ENCODE assay signal across 10 mouse cellular contexts in the genomic region with DNA sequence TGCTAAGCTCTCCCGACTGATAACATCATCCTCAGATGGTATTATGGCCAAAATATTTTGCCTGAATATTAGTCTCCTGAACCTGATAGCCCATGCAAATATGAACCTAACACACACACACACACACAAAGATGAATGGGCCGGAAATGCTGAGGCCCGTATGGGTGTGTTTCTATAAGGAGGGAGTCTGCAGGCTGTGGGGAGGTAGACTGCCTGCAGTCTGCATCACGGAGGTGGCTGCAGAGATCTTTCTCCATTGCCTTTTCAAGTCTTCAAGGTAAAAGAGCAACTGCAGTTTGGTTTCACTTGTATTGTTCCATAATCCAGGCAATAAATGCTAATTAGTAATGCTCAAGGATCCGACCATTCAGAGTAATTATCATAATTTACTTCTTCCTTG.
A peak's percentile ranks its signal among the peaks of the same experiment; 100 is the strongest.
DNase-seq lines count a peak whose midpoint lies in the region; ATAC-seq and TF ChIP-seq lines count a peak whose summit lies in the region.
"Had no signal": no experiment of that assay in that cellular context is flagged by ENCODE, and none has a peak within 500 bp of the region (broad histone marks: within the 10 kb centered on the region; RNA-seq: fewer than 3 reads in every experiment).

No protein-coding gene starts in this region.

- no peak for TF ChIP-seq CTCF in C2C12 (IDR thresholded peaks at IDR 0.05; ENCODE audit: control insufficient read depth, insufficient read depth, insufficient read length)

- no peaks in the 10 kb centered on the region for H3K9me3 ChIP-seq in heart, embryonic 10.5 days
- H3K9me3 ChIP-seq in forebrain, embryonic 16.5 days (ENCODE audit: control insufficient read depth, low read length): no peaks in the 10 kb centered on the region
- H3K9me3 ChIP-seq in midbrain, embryonic 11.5 days (ENCODE audit: control insufficient read depth, low read length): no peaks in the 10 kb centered on the region

- WGBS in heart, embryonic 10.5 days: 71% methylated on average over 5 of the region's 5 CpGs
- WGBS in forebrain, embryonic 16.5 days: 5% methylated on average over 5 of the region's 5 CpGs
- 36% methylated on average over 5 of the region's 5 CpGs for WGBS in midbrain, embryonic 11.5 days

- peak; percentile 31 for DNase-seq in heart, embryonic 10.5 days (ENCODE audit: low spot score)
- no peak for DNase-seq in heart, adult 18-20 months
- peak; percentile 89 for DNase-seq in midbrain, embryonic 11.5 days (ENCODE audit: low spot score, missing footprints)
- DNase-seq in B cell, adult 2 months: no peak
- DNase-seq in c-Kit-positive CD71-positive TER-119-positive erythroid progenitor cells, embryonic 14.5 days (ENCODE audit: low spot score): no peak
- DNase-seq: kidney, adult 9 months; lung, postnatal 10 days had no signal

- H3K79me2 ChIP-seq in C2C12 (ENCODE audit: control insufficient read depth, insufficient read depth): peaks cover 98% of the 10 kb centered on the region

- H3ac ChIP-seq in C2C12 (ENCODE audit: control insufficient read depth, insufficient read length, low read depth): peak overlapping the region; percentile 76

- peaks cover 31% of the 10 kb centered on the region for H3K36me3 ChIP-seq in heart, embryonic 10.5 days
- H3K36me3 ChIP-seq in C2C12 (ENCODE audit: control insufficient read depth, insufficient read depth): peaks cover 84% of the 10 kb centered on the region
- peaks cover 12% of the 10 kb centered on the region for H3K36me3 ChIP-seq in forebrain, embryonic 16.5 days (ENCODE audit: control insufficient read depth, insufficient read depth)
- peaks cover 22% of the 10 kb centered on the region for H3K36me3 ChIP-seq in midbrain, embryonic 11.5 days (ENCODE audit: control insufficient read depth, insufficient read depth, low read length)

- H3K4me3 ChIP-seq in heart, embryonic 10.5 days: no peak overlapping the region
- peak overlapping the region; percentile 68 for H3K4me3 ChIP-seq in C2C12 (ENCODE audit: insufficient read depth, poor library complexity, severe bottlenecking)
- H3K4me3 ChIP-seq in forebrain, embryonic 16.5 days (replicated peaks; ENCODE audit: low read length): peak overlapping the region; percentile 53
- H3K4me3 ChIP-seq in midbrain, embryonic 11.5 days (ENCODE audit: low read depth, low read length): peak overlapping the region; percentile 29

- H3K9ac ChIP-seq in forebrain, embryonic 16.5 days (replicated peaks; ENCODE audit: low read depth, low read length): peak overlapping the region; percentile 90
- peak overlapping the region; percentile 76 for H3K9ac ChIP-seq in midbrain, embryonic 11.5 days (ENCODE audit: low read length)

- no peaks in the 10 kb centered on the region for H3K4me1 ChIP-seq in heart, embryonic 10.5 days
- peaks cover 33% of the 10 kb centered on the region for H3K4me1 ChIP-seq in forebrain, embryonic 16.5 days (replicated peaks; ENCODE audit: control insufficient read depth, insufficient read depth, low read length)
- H3K4me1 ChIP-seq in midbrain, embryonic 11.5 days (ENCODE audit: control insufficient read depth, insufficient read depth, low read length): peaks cover 34% of the 10 kb centered on the region

- H3K4me2 ChIP-seq in forebrain, embryonic 16.5 days (ENCODE audit: low read length): peak overlapping the region; percentile 81
- H3K4me2 ChIP-seq in midbrain, embryonic 11.5 days: peak overlapping the region; percentile 57

- H3K79me3 ChIP-seq in C2C12 (ENCODE audit: low read depth): peaks cover 92% of the 10 kb centered on the region

- H3K27me3 ChIP-seq in heart, embryonic 10.5 days (ENCODE audit: insufficient read depth, poor library complexity, severe bottlenecking): no peaks in the 10 kb centered on the region
- H3K27me3 ChIP-seq in C2C12 (ENCODE audit: control insufficient read depth, insufficient read depth, insufficient read length): no peaks in the 10 kb centered on the region
- no peaks in the 10 kb centered on the region for H3K27me3 ChIP-seq in forebrain, embryonic 16.5 days (replicated peaks; ENCODE audit: control insufficient read depth, insufficient read depth, low read length)
- H3K27me3 ChIP-seq in midbrain, embryonic 11.5 days (ENCODE audit: control insufficient read depth, insufficient read depth, low read length): no peaks in the 10 kb centered on the region

- no peak overlapping the region for H3K27ac ChIP-seq in heart, embryonic 10.5 days
- H3K27ac ChIP-seq in forebrain, embryonic 16.5 days (ENCODE audit: low read length): peak overlapping the region; percentile 100
- peak overlapping the region; percentile 86 for H3K27ac ChIP-seq in midbrain, embryonic 11.5 days (ENCODE audit: low read depth, low read length)

- ATAC-seq in forebrain, embryonic 16.5 days: no peak
- ATAC-seq in midbrain, embryonic 11.5 days (ENCODE audit: low FRiP score): 0 out of 2 replicates have a peak, but pooled peaks have one; percentile 19
- ATAC-seq in erythroid progenitor cell, adult 5-6 weeks (replicated peaks; ENCODE audit: low FRiP score, poor library complexity, severe bottlenecking): no peak

TF ChIP-seq in C2C12, 6 proteins besides CTCF, POLR2A, EP300 and RAD21:
- TF ChIP-seq FOSL1 (IDR thresholded peaks at IDR 0.05; ENCODE audit: insufficient read depth, low read length, poor library complexity, severe bottlenecking): no peak
- no peak for TF ChIP-seq USF1 (IDR thresholded peaks at IDR 0.05; ENCODE audit: low read depth)
- TF ChIP-seq MAX (IDR thresholded peaks at IDR 0.05): no peak
- no peak for TF ChIP-seq MYOD1 (IDR thresholded peaks at IDR 0.05; ENCODE audit: control insufficient read depth, insufficient read length, low read depth)
- no peak for TF ChIP-seq CEBPB (IDR thresholded peaks at IDR 0.05; ENCODE audit: low read depth)
- TF ChIP-seq MYOG (IDR thresholded peaks at IDR 0.05; ENCODE audit: control insufficient read depth, extremely low read depth, insufficient read length): no peak

Comparison
In these comparisons a context has a peak if more than half of its experiments do, and no peak if none do; other contexts are left out.
1. DNase-seq: peak in heart, embryonic 10.5 days (single experiment) and midbrain, embryonic 11.5 days (single experiment); none in heart, adult 18-20 months (0 of 2), B cell, adult 2 months (0 of 2) and c-Kit-positive CD71-positive TER-119-positive erythroid progenitor cells, embryonic 14.5 days (single experiment).